Mouse (Mus musculus) forebrain, embryonic 14.5 days (tissue): ENCODE data around the gene Arhgef3. TPM values are rescaled to one million over a fixed set of nuclear protein-coding genes. Genes with fewer than 3 reads are reported as not detected.
A peak's percentile ranks its signal among the peaks of the same experiment; 100 is the strongest.

Source experiments
- ATAC-seq: fragments of 200-750 bp; cut with Nextera tagmentation; 2 replicates; pipeline ENCODE4 v1.8.0; 2017; ENCODE audit warnings: mild to moderate bottlenecking, moderate library complexity
- DNase-seq: peaks from one replicate; pipeline ENCODE4 v3.0.0-alpha.2; 2015; ENCODE audit warnings: low spot score
- H3K27ac ChIP-seq: fragments of 300-500 bp; sonication (generic); 2 replicates; pipeline ENCODE4 v1.5.1; 2014; ENCODE audit warnings: low read depth, mild to moderate bottlenecking, control low read depth, low read length, moderate library complexity
- H3K27me3 ChIP-seq: fragments of 300-500 bp; sonication (generic); replicated peaks from 2 replicates; pipeline ENCODE4 v1.6.1; 2014; ENCODE audit warnings: low read length, control low read depth, mixed read lengths; ENCODE audit not compliant: control insufficient read depth, insufficient read depth
- H3K36me3 ChIP-seq: fragments of 300-500 bp; sonication (generic); 2 replicates; pipeline ENCODE4 v1.6.1; 2014; ENCODE audit warnings: low read length, control low read depth; ENCODE audit not compliant: control insufficient read depth, insufficient read depth
- H3K4me1 ChIP-seq: fragments of 300-500 bp; sonication (generic); 2 replicates; pipeline ENCODE4 v1.6.1; 2014; ENCODE audit warnings: antibody characterized with exemption, low read length, control low read depth; ENCODE audit not compliant: control insufficient read depth, insufficient read depth
- H3K4me2 ChIP-seq: fragments of 300-500 bp; sonication (generic); 2 replicates; pipeline ENCODE4 v1.6.1; 2014; ENCODE audit warnings: mild to moderate bottlenecking, control low read depth, low read length
- H3K4me3 ChIP-seq: fragments of 300-500 bp; sonication (generic); 2 replicates; pipeline ENCODE4 v1.5.1; 2014; ENCODE audit warnings: low read depth, low read length, control low read depth
- H3K9ac ChIP-seq: fragments of 300-500 bp; sonication (generic); 2 replicates; pipeline ENCODE4 v1.6.1; 2014; ENCODE audit warnings: mild to moderate bottlenecking, low read length, control low read depth, moderate library complexity
- H3K9me3 ChIP-seq: fragments of 300-500 bp; sonication (generic); replicated peaks from 2 replicates; pipeline ENCODE4 v1.6.1; 2016; ENCODE audit warnings: low read length, control low read depth, mixed read lengths; ENCODE audit not compliant: control insufficient read depth
- WGBS: fragments of 180-500 bp; shearing (Covaris S2); extraction: QIAGEN DNeasy Blood & Tissue Kit; methylation state at CpG from one replicate; pipeline ENCODE4 v1.1.7; 2014; 5-methylcytosine and 5-hydroxymethylcytosine counted together
- polyA plus RNA-seq: library from polyadenylated mRNA; unstranded; fragments of >200 nt; fragmentation: Nextera tagmentation; extraction: Ambion mirVana; gene quantifications from 2 replicates; pipeline ENCODE4 v1.2.1, GENCODE M21; 2014

Arhgef3 gene
- polyA plus RNA-seq, 1 experiment from 2014 or later = 3.0 TPM

DNA sequence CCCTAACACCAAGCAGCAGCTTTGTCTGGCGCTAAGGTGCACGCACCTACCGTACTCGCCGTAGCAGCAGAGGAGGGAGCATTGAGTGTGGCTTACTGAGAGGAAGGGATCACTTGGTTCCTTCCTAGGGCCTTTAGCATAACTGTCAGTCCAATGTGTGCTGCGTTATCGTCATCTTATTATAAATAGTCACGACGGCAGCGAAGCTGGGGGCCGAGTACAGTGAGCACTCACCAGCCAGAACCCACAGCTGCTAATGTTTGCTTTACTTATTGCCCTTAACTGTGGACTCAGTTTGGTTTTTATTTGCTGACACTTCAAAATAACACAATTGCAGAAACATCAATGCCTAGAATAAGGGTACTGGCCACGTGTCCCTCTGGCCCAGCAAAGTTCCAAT is 105.6 kb downstream of the Arhgef3 start:
- no peak for ATAC-seq
- 92% methylated on average over 12 of the region's 12 CpGs for WGBS
- Histone ChIP-seq H3K9me3 (no peaks in the 10 kb centered on the region), H3K4me2 (no peak overlapping the region), H3K4me1 (no peaks in the 10 kb centered on the region), H3K27me3 (no peaks in the 10 kb centered on the region), H3K9ac (no peak overlapping the region), H3K27ac (no peak overlapping the region), H3K36me3 (no peaks in the 10 kb centered on the region), H3K4me3 (no peak overlapping the region)
- no peak for DNase-seq

DNA sequence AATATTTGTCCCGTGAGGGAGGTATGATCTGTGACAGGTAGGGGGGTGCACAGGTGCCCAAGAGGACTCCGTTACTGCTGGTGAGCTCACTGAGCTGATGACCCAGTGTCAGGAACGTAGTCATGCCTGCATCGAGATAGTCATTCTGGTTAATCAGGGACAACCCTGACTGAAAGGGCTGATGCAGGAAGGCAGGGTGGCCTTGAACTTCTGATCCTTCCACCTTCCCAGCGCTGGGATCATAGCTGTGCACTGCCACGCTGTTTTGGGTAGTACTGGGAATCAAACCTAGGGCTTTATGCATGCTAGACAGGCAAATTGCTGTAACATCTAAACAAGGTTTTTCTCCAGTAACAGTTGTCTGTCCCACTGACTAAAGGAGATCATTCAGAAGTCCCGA is 109.9 kb downstream of the Arhgef3 start:
- H3K4me2 ChIP-seq = no peak overlapping the region
- H3K4me1 ChIP-seq = no peaks in the 10 kb centered on the region
- no peaks in the 10 kb centered on the region for H3K36me3 ChIP-seq
- H3K9ac ChIP-seq = no peak overlapping the region
- H3K27ac ChIP-seq = no peak overlapping the region
- H3K4me3 ChIP-seq = no peak overlapping the region
- no peaks in the 10 kb centered on the region for H3K27me3 ChIP-seq
- DNase-seq (no peak), ATAC-seq (no peak)
- 92% methylated on average over 7 of the region's 7 CpGs for WGBS
- H3K9me3 ChIP-seq = no peaks in the 10 kb centered on the region

DNA sequence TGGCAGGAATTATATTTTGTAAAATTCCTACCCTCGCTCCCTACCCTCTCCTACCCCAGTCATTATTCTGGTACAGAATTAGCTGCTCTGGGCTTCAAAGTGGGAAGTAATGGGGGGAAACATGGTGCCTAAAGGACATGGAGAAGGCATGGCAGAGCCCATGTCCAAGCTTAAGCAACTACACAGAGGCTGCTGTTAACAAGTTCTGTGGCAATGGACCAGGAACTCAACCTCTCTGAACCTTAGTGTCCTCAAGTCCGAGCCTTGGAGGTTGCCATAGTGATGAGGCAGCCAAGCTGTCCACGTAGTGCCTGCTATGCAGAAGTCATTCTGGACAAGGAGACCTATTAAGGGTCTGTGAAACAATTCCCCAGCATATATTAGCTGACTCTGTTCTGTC is 111.6 kb downstream of the Arhgef3 start:
- Histone ChIP-seq H3K9me3 (no peaks in the 10 kb centered on the region), H3K4me1 (peaks cover 3% of the 10 kb centered on the region; the same call in 1 of the 2 replicates), H3K36me3 (no peaks in the 10 kb centered on the region), H3K27ac (no peak overlapping the region), H3K9ac (no peak overlapping the region), H3K27me3 (no peaks in the 10 kb centered on the region), H3K4me3 (no peak overlapping the region), H3K4me2 (no peak overlapping the region)
- DNase-seq (no peak), ATAC-seq (no peak)
- WGBS = 75% methylated on average over 3 of the region's 3 CpGs

DNA sequence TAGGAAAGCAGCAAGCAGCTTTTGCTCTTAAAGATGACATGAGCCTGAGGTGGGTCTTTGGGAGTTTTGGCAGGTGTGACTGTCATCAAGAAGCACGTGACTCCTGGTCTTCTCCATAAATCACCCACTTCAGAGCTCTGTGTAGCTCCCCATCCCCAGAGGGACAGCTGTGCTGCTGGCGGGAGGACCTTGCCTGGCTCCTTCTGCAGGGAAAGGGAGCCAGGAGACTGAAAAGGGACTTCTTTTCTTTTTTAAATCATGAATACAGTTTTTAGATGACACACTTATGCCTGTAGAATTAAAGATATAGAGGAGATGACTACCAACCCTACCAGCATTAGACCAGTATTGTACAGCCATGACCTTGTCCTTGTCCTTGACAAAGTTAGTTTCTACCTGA is 113.6 kb downstream of the Arhgef3 start:
- no peak overlapping the region for H3K9ac ChIP-seq
- H3K4me2 ChIP-seq = no peak overlapping the region
- no peaks in the 10 kb centered on the region for H3K9me3 ChIP-seq
- DNase-seq = no peak
- no peaks in the 10 kb centered on the region for H3K27me3 ChIP-seq
- no peak overlapping the region for H3K4me3 ChIP-seq
- no peak overlapping the region for H3K27ac ChIP-seq
- 74% methylated on average over 2 of the region's 2 CpGs for WGBS
- ATAC-seq = no peak
- no peaks in the 10 kb centered on the region for H3K36me3 ChIP-seq
- peaks cover 3% of the 10 kb centered on the region; the same call in 1 of the 2 replicates for H3K4me1 ChIP-seq

DNA sequence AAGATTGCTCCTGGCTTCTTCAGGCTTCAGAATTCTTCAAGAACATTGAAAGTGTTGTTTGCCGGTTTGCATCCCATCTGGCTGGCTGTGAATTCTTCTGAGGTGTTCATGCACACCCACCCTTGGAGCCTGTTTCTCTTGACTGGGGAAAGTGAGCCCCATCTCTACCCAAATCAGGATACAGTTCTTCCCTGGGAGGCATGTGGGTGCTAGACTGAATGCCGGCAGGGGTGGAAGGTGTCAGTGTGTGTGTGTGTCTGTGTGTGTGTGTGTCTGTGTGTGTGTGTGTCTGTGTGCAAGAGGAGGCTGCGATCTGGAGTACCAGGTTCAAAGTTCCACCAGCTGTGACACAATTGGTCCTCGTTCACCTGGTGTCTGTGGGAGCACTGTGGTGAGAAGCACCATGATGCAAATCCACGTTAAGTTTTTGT is 114.3 kb downstream of the Arhgef3 start:
- peaks cover 3% of the 10 kb centered on the region; the same call in 1 of the 2 replicates for H3K4me1 ChIP-seq
- H3K27me3 ChIP-seq = no peaks in the 10 kb centered on the region
- WGBS = 82% methylated on average over 5 of the region's 5 CpGs
- H3K9me3 ChIP-seq = no peaks in the 10 kb centered on the region
- no peak for ATAC-seq
- no peak overlapping the region for H3K9ac ChIP-seq
- no peaks in the 10 kb centered on the region for H3K36me3 ChIP-seq
- H3K4me3 ChIP-seq = no peak overlapping the region
- DNase-seq = no peak
- no peak overlapping the region for H3K4me2 ChIP-seq
- H3K27ac ChIP-seq = no peak overlapping the region

DNA sequence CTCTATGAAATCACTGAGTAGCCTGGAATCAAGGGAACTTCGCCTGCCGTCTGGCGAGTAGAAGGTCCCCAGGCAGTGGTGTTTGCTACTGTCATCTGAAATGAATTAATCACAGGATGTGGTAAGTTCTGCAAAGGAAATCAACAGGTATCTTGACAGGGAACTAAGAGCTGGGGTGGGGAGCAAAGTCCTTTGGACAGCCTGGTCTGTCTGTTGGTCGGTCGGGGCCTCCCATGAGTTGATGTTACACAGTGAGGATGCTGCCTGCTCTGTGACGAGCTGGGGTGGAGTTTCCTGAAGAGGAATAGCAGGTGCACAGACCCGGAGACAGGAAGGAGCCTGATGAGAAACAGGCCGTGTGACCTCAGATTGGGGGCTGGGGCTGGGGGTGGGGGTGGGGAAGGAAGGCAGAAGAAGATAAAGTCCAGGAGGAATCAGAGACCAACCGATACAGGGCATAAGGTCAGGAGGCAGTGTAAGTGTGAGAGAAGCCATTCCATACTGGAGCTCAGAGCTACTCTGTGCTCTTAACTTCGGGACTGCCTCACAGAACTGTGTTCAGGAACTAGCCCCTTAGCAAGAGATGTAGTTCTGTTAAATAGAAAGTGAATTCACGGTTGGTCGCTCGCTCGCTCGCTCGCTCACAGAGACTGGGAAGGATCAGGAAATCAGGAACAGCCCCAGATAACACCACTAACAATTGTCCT is 114.9 kb downstream of the Arhgef3 start:
- H3K9ac ChIP-seq = no peak overlapping the region
- H3K36me3 ChIP-seq = no peaks in the 10 kb centered on the region
- H3K4me2 ChIP-seq = no peak overlapping the region
- no peaks in the 10 kb centered on the region for H3K9me3 ChIP-seq
- no peak for ATAC-seq
- H3K4me1 ChIP-seq = peaks cover 3% of the 10 kb centered on the region; the same call in 1 of the 2 replicates
- H3K27me3 ChIP-seq = no peaks in the 10 kb centered on the region
- H3K27ac ChIP-seq = no peak overlapping the region
- WGBS = 62% methylated on average over 16 of the region's 16 CpGs
- H3K4me3 ChIP-seq = no peak overlapping the region
- DNase-seq = no peak

DNA sequence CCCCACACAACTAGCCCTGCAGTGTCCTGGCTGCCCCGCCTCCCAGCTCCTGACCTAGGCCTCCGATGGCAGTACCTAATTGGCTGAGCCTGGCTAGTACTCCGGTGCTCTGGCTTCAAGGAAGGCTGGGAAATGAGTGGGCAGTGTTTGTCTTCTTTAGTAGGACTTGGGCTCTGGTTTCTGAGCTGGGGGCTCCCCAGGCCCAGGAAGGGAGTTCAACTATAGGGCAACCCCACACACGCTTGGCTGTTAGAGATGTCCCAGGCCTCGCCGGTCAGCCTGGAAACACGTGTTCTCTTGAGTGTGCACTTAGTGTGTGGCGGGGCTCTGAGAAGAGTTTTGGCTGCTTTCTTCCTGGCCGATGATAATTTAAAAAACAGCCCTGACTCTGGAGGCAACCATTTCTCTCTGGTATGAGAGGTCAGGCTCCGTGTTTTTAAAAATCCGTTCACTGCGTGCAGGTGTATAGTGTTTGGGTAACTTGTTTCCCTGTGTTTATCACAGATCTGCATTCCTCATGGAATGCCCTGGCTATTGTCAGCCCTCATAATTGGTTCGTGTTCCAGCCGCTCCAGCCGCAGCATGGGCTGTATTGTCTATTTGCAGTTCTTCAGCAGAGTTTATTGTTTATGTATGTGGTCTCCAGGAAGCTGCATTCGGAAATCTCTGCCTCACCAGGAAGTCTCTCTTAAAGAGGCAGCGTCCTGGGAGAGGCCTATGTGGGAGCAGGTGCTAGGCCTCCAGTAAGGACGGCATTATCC is 115.7 kb downstream of the Arhgef3 start:
- peak; percentile 25 for DNase-seq
- ATAC-seq = no peak

DNA sequence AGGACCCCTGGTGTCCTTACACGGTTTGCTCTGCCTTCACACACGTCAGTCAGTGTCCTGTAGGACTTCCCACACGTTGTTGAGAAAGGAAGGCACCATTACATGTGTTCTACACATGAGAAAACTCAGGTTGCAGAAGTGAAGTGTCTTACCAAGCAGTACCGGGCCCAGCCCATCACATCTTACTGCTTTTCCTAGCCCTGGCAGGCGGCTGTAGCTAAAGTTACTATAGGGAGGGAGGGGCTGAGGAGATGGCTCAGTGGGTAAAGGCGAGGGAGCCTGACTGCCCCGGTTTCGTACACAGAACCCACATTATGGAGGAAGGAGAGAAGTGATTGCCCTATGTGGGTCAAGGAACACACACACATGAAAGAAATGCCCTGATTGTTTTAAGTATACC is 116.8 kb downstream of the Arhgef3 start:
- DNase-seq = no peak
- Histone ChIP-seq H3K9me3 (no peaks in the 10 kb centered on the region), H3K27ac (no peak overlapping the region), H3K36me3 (no peaks in the 10 kb centered on the region), H3K4me2 (no peak overlapping the region), H3K4me3 (no peak overlapping the region), H3K4me1 (peaks cover 3% of the 10 kb centered on the region; the same call in 1 of the 2 replicates), H3K9ac (no peak overlapping the region), H3K27me3 (no peaks in the 10 kb centered on the region)
- 88% methylated on average over 8 of the region's 8 CpGs for WGBS
- no peak for ATAC-seq

More for the DNA sequence above, 115.7 kb downstream of the Arhgef3 start:
- 25% methylated on average over 18 of the region's 18 CpGs for WGBS
- no peaks in the 10 kb centered on the region for H3K9me3 ChIP-seq
- H3K4me1 ChIP-seq = peaks cover 3% of the 10 kb centered on the region; the same call in 1 of the 2 replicates
- H3K27me3 ChIP-seq = no peaks in the 10 kb centered on the region
- H3K27ac ChIP-seq = 0 out of 2 replicates have a peak overlapping the region, but pooled peaks have one; percentile 39
- H3K36me3 ChIP-seq = no peaks in the 10 kb centered on the region
- no peak overlapping the region for H3K4me3 ChIP-seq
- H3K9ac ChIP-seq = 0 out of 2 replicates have a peak overlapping the region, but pooled peaks have one; percentile 8
- H3K4me2 ChIP-seq = peak overlapping the region; percentile 7; the same call in 1 of the 2 replicates
